Mouse (Mus musculus) heart, postnatal 0 days (tissue): Measurements from ENCODE around the gene Dennd5a. TPM values are rescaled to one million over a fixed set of nuclear protein-coding genes. Genes with fewer than 3 reads are reported as not detected.
A peak's percentile ranks its signal among the peaks of the same experiment; 100 is the strongest.

Source experiments
- ATAC-seq: fragments of 200-750 bp; cut with Nextera tagmentation; 2 replicates; pipeline ENCODE4 v1.8.0; 2017; ENCODE audit warnings: low read depth, moderate number of reproducible peaks, moderate library complexity; ENCODE audit not compliant: insufficient read depth
- DNase-seq: peaks from one replicate; pipeline ENCODE4 v3.0.0-alpha.2; 2016; ENCODE audit warnings: low spot score
- H3K27ac ChIP-seq: fragments of 300-500 bp; sonication (generic); 2 replicates; pipeline ENCODE4 v1.5.1; 2014; ENCODE audit warnings: low read depth, mild to moderate bottlenecking
- H3K27me3 ChIP-seq: fragments of 300-500 bp; sonication (generic); 2 replicates; pipeline ENCODE4 v1.6.1; 2014; ENCODE audit warnings: low read length, mixed read lengths; ENCODE audit not compliant: control insufficient read depth, insufficient read depth
- H3K36me3 ChIP-seq: fragments of 300-500 bp; sonication (generic); replicated peaks from 2 replicates; pipeline ENCODE4 v1.6.1; 2014; ENCODE audit warnings: low read length, mixed read lengths; ENCODE audit not compliant: control insufficient read depth, insufficient read depth
- H3K4me1 ChIP-seq: fragments of 300-500 bp; sonication (generic); 2 replicates; pipeline ENCODE4 v1.6.1; 2014; ENCODE audit warnings: antibody characterized with exemption; ENCODE audit not compliant: control insufficient read depth, insufficient read depth
- H3K4me2 ChIP-seq: fragments of 300-500 bp; sonication (generic); 2 replicates; pipeline ENCODE4 v1.6.1; 2014; ENCODE audit warnings: low read depth, mild to moderate bottlenecking, low read length, moderate library complexity
- H3K4me3 ChIP-seq: fragments of 300-500 bp; sonication (generic); 2 replicates; pipeline ENCODE4 v1.5.1; 2014; ENCODE audit warnings: low read depth, low read length
- H3K9ac ChIP-seq: fragments of 300-500 bp; sonication (generic); replicated peaks from 2 replicates; pipeline ENCODE4 v1.6.1; 2014; ENCODE audit warnings: low read depth, low read length, mixed read lengths
- H3K9me3 ChIP-seq: fragments of 300-500 bp; sonication (generic); replicated peaks from 2 replicates; pipeline ENCODE4 v1.6.1; 2016; ENCODE audit warnings: low read length; ENCODE audit not compliant: control insufficient read depth
- CTCF ChIP-seq: IDR thresholded peaks from 2 replicates; pipeline ENCODE4 v1.5.1; 2016; ENCODE audit warnings: antibody characterized with exemption, control low read depth, low read depth
- EP300 ChIP-seq: IDR thresholded peaks from 2 replicates; pipeline ENCODE4 v1.6.1; 2016; ENCODE audit warnings: antibody characterized with exemption, low read depth
- WGBS: fragments of 180-500 bp; shearing (Covaris S2); extraction: QIAGEN DNeasy Blood & Tissue Kit; methylation state at CpG from one replicate; pipeline ENCODE4 v1.1.7; 2014; 5-methylcytosine and 5-hydroxymethylcytosine counted together
- polyA plus RNA-seq: library from polyadenylated mRNA; unstranded; fragments of >200 nt; fragmentation: Nextera tagmentation; extraction: Ambion mirVana; gene quantifications from 2 replicates; pipeline ENCODE4 v1.2.1, GENCODE M21; 2015
- total RNA-seq: library from RNA; depleted of rRNA; stranded (reverse); fragments of >200 nt; gene quantifications from 2 replicates; pipeline ENCODE4 v1.2.3, GENCODE M21; 2014; ENCODE audit warnings: low replicate concordance

Dennd5a gene
- total and polyA plus RNA-seq, 2 experiments from 2014 or later = 34.6 to 171 TPM

GRCm38 (mm10) chr7:109957996-109958789, 2.1 kb downstream of the Dennd5a start:
- Histone ChIP-seq H3K4me2 (peak overlapping the region; percentile 83), H3K27me3 (no peaks in the 10 kb centered on the region), H3K9me3 (no peaks in the 10 kb centered on the region), H3K4me3 (peak overlapping the region; percentile 80), H3K27ac (peak overlapping the region; percentile 93; the same call in 1 of the 2 replicates), H3K9ac (peak overlapping the region; percentile 87), H3K4me1 (peaks cover 33% of the 10 kb centered on the region), H3K36me3 (no peaks in the 10 kb centered on the region)
- WGBS = 44% methylated on average over 8 of the region's 8 CpGs
- DNase-seq (peak; percentile 11), ATAC-seq (no peak)
- TF ChIP-seq CTCF (no peak), EP300 (no peak)

GRCm38 (mm10) chr7:109954622-109955401, 5.5 kb downstream of the Dennd5a start:
- ATAC-seq (no peak), DNase-seq (no peak)
- no peak for TF ChIP-seq EP300
- no peak for TF ChIP-seq CTCF
- H3K36me3 ChIP-seq = no peaks in the 10 kb centered on the region
- no peak overlapping the region for H3K9ac ChIP-seq
- H3K4me1 ChIP-seq = peaks cover 34% of the 10 kb centered on the region
- H3K4me2 ChIP-seq = no peak overlapping the region
- H3K27me3 ChIP-seq = no peaks in the 10 kb centered on the region
- 58% methylated on average over 6 of the region's 6 CpGs for WGBS
- H3K9me3 ChIP-seq = no peaks in the 10 kb centered on the region
- H3K27ac ChIP-seq = no peak overlapping the region
- no peak overlapping the region for H3K4me3 ChIP-seq

- H3K4me1 ChIP-seq = peaks cover 38% of the 10 kb centered on the region
- no peak overlapping the region for H3K4me3 ChIP-seq
- H3K27ac ChIP-seq = no peak overlapping the region
- no peak for DNase-seq
- H3K9me3 ChIP-seq = no peaks in the 10 kb centered on the region
- no peaks in the 10 kb centered on the region for H3K27me3 ChIP-seq
- no peak for ATAC-seq
- H3K9ac ChIP-seq = no peak overlapping the region
- WGBS = 78% methylated on average over 4 of the region's 4 CpGs
- TF ChIP-seq EP300 = no peak
- TF ChIP-seq CTCF = no peak
- no peaks in the 10 kb centered on the region for H3K36me3 ChIP-seq
- H3K4me2 ChIP-seq = no peak overlapping the region
These were observed 9.0 kb downstream of the Dennd5a start for GRCm38 (mm10) chr7:109951297-109951696.

DNA sequence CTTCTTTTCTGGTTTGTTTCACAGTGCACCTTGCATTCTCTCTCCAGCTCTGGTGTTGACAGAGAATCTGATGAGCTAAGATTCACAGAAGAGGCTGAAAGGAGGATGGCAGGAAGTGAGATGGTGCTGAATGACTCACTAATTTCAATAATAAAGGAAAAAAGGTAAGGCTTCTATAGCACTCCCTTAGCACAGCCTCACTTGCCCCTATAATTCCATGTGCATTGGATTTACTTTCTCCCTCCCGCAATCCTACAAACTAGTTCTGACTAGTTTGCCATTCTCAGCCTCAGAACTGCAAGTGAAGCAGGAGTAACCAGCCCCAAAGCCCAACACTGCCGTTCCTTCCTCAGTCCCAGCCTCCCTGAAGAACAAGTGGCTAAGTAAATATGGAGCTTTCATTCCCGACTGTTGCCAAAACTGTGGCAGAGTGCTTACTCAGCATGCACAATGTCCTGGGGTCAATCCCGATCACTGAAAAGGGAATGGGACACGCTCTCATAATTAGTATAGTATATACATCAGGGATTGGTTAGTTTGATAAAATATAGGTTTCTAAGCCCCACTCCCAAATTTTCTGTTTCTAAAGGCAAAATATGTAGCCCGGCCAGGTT, 15.7 kb downstream of the Dennd5a start:
- no peak for ATAC-seq
- H3K9ac ChIP-seq = no peak overlapping the region

DNA sequence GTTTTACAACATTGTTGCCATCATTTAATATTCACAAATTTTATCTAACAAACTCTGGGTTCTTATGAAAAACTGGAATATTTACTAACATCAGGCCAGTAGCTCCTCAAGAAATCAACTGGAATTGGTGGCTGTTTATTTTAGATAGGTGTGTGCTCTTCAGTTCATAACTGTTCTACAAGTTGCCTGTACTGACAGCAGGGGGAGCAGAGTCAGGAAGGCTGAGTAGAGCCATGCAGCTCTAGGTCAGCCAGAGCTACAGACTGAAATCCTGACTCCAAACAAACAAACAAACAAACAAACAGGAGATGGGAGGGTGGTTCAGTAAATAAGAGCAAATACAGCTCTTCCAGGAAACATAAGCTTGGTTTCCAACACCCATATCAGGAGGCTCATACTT, 30.6 kb downstream of the Dennd5a start:
- no peaks in the 10 kb centered on the region for H3K27me3 ChIP-seq
- H3K36me3 ChIP-seq = peaks cover 51% of the 10 kb centered on the region
- no peak overlapping the region for H3K27ac ChIP-seq
- H3K9me3 ChIP-seq = no peaks in the 10 kb centered on the region
- no peak overlapping the region for H3K9ac ChIP-seq
- no peak overlapping the region for H3K4me3 ChIP-seq
- no peak overlapping the region for H3K4me2 ChIP-seq
- TF ChIP-seq CTCF (peak; percentile 49), EP300 (no peak)
- DNase-seq = peak; percentile 15
- no peak for ATAC-seq
- H3K4me1 ChIP-seq = no peaks in the 10 kb centered on the region

More for the DNA sequence above, 15.7 kb downstream of the Dennd5a start:
- no peaks in the 10 kb centered on the region for H3K36me3 ChIP-seq
- TF ChIP-seq EP300 (no peak), CTCF (no peak)
- H3K27ac ChIP-seq = peak overlapping the region; percentile 38; the same call in 1 of the 2 replicates
- H3K4me3 ChIP-seq = no peak overlapping the region
- H3K4me2 ChIP-seq = no peak overlapping the region
- no peaks in the 10 kb centered on the region for H3K27me3 ChIP-seq
- WGBS = 45% methylated on average over 6 of the region's 6 CpGs
- DNase-seq = no peak
- no peaks in the 10 kb centered on the region for H3K9me3 ChIP-seq
- peaks cover 26% of the 10 kb centered on the region; the same call in 1 of the 2 replicates for H3K4me1 ChIP-seq
